Mouse (Mus musculus): Measurements from ENCODE around the gene C130050O18Rik.

GRCm38 (mm10) chr5:139371631-139372401 is 33.3 kb upstream of the C130050O18Rik start:
- no peak for TF ChIP-seq CTCF (IDR thresholded peaks at IDR 0.05; ENCODE audit: borderline replicate concordance, extremely low read depth, insufficient read depth, insufficient read length)
- TF ChIP-seq POLR2A (IDR thresholded peaks at IDR 0.05; ENCODE audit: borderline replicate concordance, extremely low read depth, insufficient read depth, insufficient read length, poor library complexity, severe bottlenecking): peak; percentile 85

All from brain, embryonic 14.5 days (tissue).